Mouse (Mus musculus) kidney, adult 9 months (tissue): Measurements from ENCODE around the gene Mcu.
A peak's percentile ranks its signal among the peaks of the same experiment; 100 is the strongest.

Experiments
- DNase-seq: peaks from one replicate; pipeline ENCODE4 v3.0.0; 2022

Mcu gene

GRCm38 (mm10) chr10:59527819-59528218 lies 88.7 kb downstream of the Mcu start:
- no peak for DNase-seq

- DNase-seq, result no peak
These were observed 89.2 kb downstream of the Mcu start for GRCm38 (mm10) chr10:59527311-59527710.

- peak; percentile 56 for DNase-seq
These were observed 91.8 kb downstream of the Mcu start for GRCm38 (mm10) chr10:59524675-59525074.

- no peak for DNase-seq
These were observed 92.6 kb downstream of the Mcu start for GRCm38 (mm10) chr10:59523826-59524331.

GRCm38 (mm10) chr10:59520701-59521100 lies 95.8 kb downstream of the Mcu start:
- peak; percentile 89 for DNase-seq

GRCm38 (mm10) chr10:59519411-59519810 lies 97.1 kb downstream of the Mcu start:
- DNase-seq, result no peak

- DNase-seq, result no peak
These were observed 99.3 kb downstream of the Mcu start for GRCm38 (mm10) chr10:59517201-59517600.

GRCm38 (mm10) chr10:59514739-59515464 lies 101.6 kb downstream of the Mcu start:
- no peak for DNase-seq

- DNase-seq, result no peak
These were observed 104.3 kb downstream of the Mcu start for GRCm38 (mm10) chr10:59512173-59512572.

- no peak for DNase-seq
These were observed 105.0 kb downstream of the Mcu start for GRCm38 (mm10) chr10:59511427-59511963.

GRCm38 (mm10) chr10:59510713-59511426 lies 105.6 kb downstream of the Mcu start:
- DNase-seq, result no peak

- no peak for DNase-seq
These were observed 107.3 kb downstream of the Mcu start for GRCm38 (mm10) chr10:59509197-59509596.

- DNase-seq, result no peak
These were observed 109.8 kb downstream of the Mcu start for GRCm38 (mm10) chr10:59506711-59507110.

- no peak for DNase-seq
These were observed 112.2 kb downstream of the Mcu start for GRCm38 (mm10) chr10:59504291-59504690.

- peak; percentile 31 for DNase-seq
These were observed 112.9 kb downstream of the Mcu start for GRCm38 (mm10) chr10:59503433-59504210.

- DNase-seq, result no peak
These were observed 114.1 kb downstream of the Mcu start for GRCm38 (mm10) chr10:59502381-59502780.

- DNase-seq, result no peak
These were observed 114.7 kb downstream of the Mcu start for GRCm38 (mm10) chr10:59501761-59502160.

- DNase-seq, result no peak
These were observed 116.3 kb downstream of the Mcu start for GRCm38 (mm10) chr10:59500225-59500624.

- no peak for DNase-seq
These were observed 119.5 kb downstream of the Mcu start for GRCm38 (mm10) chr10:59497019-59497418.

GRCm38 (mm10) chr10:59494917-59495316 lies 121.6 kb downstream of the Mcu start:
- DNase-seq, result no peak

- DNase-seq, result peak; percentile 35
These were observed 122.4 kb downstream of the Mcu start for GRCm38 (mm10) chr10:59494044-59494443.

GRCm38 (mm10) chr10:59490920-59491319 lies 125.6 kb downstream of the Mcu start:
- DNase-seq, result peak; percentile 26

GRCm38 (mm10) chr10:59489411-59489810 lies 127.1 kb downstream of the Mcu start:
- no peak for DNase-seq
